Mouse (Mus musculus): ENCODE results near the gene Cryba2.

The Cryba2 gene

DNA sequence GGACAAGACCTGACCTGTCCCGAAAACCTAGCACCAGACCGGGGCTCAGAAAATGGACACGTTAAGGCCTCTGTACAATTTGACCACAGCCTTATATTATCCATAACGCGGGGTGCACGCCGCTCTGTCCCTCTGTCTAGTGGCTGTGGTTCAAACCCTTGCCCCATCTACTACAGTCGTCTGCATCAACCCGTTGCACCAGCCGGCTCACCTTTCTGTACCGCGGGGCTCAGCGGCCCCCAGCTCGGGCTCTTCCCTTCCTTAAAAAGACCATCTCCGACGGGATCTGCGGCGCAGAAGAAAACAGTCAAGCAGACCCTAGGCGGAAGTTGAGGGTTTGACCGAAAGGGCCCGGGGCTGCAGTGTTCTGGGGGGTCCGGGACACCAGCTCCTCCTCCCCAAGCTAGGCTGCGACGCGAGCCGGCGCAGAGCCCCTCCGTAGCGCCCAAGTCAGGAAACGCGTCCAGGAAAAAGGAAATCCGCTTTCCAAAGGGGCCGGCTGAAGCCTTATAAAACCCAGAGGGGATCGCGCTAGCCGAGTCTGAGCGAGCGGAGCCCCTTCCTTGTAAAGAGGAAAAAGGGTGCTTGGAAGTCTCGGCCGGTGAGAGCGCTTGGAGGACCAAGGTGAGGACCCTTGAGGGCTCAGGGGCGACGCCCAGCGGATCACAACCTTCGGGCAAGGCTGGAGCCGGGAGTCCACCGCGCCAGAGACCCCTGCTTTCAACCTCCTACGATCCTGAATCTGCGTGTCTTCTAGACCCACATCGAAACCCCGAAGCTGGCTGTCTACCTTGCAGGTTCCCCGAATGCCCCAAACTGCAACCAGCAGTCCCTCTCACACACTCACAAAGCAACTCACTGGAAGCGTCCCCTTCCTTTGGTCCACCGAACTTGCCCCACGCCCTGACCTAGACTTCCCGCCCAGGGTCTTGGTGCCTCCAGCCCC, 8.5 kb downstream of the Cryba2 start:
- no peak for DNase-seq (ENCODE audit: low spot score in 2 of 2)

DNA sequence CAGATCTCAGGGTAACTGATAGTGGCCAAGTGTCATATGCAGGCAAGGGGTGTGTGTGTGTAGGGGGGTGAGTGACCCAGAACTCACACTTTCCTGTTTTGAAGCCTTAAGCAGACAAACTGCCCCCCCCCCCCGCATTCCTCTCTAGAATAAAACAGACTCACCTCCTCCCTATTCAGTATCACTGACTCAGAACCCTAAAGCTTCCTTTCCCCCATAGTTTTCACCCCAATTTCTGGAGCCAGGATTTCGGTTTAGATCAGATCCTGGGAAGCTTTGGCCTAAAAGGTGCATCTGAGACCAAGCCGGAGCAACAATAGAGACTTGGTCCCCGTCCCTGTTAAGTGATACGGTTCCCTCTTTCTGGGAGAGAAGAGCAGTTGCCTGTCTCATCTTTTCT, 9.5 kb downstream of the Cryba2 start:
- no peak for DNase-seq (ENCODE audit: low spot score in 2 of 2)

DNA sequence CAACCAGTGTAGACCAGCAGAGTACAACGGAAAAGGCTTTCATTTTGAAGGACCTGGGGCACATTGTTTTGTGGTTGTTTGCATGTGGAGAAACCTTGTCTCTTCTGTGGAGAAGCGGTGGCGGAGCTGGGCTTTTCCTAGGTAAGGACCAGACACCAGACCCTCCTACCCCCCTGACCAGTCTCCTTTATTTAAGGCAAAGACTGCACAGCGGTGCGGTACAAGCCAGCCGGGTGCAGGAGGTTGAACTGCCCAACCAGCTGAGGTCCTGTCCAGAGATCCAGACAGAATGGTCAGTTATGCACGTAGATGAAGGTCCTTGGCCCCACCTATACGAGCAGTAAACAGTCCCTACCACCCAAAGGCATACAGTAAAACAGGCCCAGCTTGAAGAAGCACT, 10.1 kb downstream of the Cryba2 start:
- DNase-seq (ENCODE audit: low spot score in 2 of 2): no peak

DNA sequence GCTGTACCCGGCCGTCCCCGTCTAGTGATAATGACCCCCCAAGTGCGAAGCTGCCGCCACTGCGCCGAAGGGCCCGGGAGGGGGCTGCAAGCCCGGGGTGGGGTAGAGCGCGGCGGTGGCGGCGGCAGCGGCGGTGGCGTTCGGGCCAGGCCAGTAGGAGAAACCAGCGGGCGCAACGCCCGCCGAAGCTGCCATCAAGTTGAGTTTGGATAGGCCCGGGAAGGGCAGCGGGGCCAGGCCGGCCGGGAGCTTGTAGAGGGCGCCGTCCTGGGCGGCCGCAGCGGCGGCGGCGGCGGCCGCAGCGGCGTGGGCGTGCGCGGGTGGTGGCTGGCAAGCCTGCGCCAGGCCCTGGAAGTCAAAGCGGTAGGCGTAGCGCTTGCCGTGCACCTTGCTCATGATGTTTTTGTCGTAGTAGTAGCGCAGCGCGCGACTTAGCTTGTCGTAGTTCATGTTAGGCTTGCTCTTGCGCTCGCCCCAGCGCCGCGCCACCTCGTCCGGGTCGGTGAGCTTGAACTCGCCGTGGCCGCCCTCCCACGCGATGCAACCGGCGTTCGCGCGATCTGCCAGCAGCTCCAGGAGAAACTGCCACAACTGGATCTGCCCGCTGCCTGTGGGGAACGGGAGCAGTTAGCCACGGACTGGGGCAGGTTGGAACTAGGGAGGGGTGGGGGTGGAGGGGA, 10.7 kb downstream of the Cryba2 start:
- DNase-seq (ENCODE audit: low spot score in 2 of 2): no peak

DNA sequence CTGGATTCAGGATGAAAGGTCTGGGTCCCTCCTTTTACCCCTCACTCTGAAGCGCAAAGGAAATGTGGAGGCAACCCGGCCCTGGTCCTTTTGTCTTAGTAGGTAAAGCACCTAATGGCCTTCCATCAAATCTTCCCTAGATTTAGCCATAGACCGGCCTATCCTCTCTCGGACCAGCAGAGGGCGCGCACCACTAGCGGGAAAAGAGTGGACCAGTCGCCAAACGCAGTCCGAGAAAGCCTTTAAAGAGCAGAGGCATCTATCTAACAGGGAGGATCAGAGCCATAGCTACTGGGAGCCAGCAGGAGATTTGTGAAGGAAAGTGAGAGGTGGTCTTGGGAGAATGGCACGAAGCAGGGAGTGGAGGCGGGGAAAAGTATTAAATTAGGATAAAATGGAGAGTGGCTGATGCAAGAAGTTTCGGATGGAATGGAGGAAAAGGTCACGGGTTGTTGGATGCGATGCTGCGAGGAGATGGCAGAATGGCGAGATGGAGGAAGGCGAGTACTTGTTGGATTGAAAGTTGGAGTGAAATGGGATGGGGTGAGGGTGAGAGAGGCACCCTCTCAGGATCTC, 12.1 kb downstream of the Cryba2 start:
- DNase-seq (ENCODE audit: low spot score in 2 of 2): peak in 1 of 2 experiments; percentile 32

DNA sequence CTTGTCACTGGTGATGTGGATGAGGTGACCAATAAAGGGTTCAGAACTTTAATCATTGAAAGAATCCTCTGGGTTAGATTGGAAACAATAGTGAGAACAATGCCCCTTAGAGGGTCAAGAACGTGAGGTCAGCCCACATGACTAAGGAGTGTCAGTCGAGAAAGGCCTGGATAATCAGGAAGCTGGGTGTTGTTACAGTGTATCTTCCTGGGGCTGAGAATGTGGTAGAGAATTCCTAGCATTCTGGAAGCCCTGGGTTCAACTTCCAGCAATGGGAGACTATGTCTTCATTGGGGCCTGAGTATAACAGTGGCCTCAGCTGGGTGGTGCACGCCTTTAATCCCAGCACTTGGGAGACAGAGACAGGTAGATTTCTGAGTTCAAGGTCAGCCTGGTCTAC, 15.7 kb downstream of the Cryba2 start:
- no peak for DNase-seq (ENCODE audit: low spot score in 2 of 2)

DNA sequence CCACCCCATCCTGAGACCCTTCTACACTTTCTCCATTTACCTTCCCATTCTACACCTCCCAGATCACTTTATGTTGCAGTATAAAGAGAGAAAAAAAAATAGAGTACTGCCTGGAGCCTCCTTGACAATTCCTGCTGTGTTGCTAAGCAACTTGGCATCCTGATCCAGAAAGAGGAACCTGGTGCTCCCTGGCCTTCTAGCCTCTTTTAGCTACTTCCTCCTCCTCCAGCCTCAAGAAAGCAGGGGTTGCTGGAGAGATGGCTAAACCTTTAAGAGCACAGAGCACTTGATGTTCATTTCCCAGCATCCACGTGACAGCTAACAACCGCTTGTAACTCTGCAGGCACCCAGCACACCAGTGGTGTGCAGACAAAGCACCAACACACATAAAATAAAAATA, 20.7 kb downstream of the Cryba2 start:
- DNase-seq (ENCODE audit: low spot score in 2 of 2): no peak

DNA sequence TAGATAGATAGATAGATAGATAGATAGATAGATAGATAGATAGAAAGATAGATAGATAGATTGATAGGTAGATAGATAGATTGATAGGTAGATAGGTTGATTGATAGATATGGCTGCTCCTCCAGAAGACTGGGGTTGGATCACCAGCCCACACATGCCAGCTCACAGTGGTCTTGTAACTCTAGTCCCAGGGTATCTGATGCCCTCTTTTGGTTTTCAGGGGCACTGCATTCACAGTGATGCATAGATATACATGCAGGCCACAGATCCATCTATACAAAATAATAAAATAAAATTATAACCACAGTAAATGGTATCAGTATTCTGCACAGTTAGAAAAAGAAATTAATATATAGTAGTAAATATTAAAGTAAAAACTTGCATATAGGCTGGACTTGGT, 31.2 kb downstream of the Cryba2 start:
- DNase-seq (ENCODE audit: low spot score in 2 of 2): no peak

DNA sequence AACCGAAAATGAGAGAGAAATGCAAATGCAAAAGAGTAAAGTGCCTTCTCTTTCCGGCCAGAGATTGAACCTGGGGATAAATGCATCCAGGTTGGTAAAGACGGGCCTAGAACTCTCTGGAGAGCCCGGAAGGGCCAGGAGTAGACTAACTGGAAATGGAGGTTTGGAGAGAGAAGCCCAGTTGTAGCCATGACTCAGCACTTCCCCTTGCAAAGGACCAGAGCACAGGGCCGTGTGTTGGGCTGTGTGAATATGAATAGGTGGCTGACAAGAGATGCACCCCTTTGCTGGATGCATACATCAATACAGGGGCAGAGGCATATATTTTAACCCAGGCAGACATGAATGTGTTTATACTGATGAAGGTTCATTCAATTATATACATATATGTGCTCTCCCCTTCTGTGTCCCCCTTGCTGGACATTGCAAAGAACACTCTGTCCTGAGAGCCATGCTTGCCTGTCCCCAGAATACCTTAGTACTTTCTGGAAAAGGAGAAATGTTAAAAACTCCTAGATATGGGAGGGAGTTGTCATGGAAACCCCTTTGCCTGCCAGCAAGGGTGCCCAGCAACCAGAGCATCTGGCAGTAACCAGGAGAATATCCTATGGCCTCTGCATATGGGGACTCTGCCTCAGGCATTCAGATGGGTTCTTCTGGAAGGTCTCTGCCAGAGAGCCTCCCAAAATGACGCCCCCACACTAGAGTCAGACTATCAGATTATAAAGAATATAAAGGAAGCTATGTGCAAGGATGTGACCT, 33.5 kb downstream of the Cryba2 start:
- DNase-seq (ENCODE audit: low spot score in 2 of 2): no peak

DNA sequence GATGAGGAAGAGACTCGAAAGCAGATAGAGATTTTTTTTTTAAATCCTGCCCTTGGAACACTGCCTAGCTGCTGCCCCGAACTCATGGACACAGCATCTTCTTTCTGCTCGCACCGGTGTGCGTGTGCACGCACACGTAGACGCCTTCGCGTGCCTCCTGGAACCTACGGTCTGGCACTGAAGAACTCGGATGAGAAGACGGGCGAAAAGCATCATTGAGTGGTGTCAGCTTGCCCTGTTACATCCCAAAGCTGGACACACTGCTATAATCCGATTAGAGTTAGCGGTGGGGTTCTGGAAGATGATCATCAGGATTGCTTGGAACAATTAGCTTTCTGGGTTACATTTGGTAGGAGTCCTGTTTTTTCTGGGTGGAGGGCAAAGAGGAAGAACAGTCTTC, 34.1 kb downstream of the Cryba2 start:
- DNase-seq (ENCODE audit: low spot score in 2 of 2): no peak

DNA sequence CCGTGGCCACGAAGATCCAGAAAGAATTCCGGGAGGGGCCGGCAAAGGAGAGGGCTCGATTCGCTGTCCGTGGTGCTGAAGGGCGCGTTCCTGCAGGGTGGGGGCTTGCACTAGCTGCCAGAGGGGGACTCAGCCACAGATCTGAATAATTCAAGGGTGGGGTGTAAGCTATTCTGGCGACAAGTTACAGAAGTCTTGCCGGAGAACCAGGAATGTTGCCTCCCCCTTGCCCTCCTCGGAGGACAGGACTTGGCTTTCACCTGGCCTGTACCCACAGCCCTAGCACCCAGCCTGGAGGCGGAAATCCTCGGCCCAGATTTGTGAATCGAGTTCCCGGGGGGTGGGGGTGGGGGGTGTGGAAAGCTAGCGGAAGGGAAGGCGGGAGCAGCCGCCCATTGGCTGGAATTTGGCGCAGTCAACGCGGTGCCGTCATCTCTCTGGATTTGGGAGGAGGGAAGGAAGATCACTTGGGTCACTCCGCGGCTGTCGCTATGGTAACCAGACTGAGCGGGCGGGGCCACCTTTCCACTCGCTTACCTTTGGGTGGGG, 34.7 kb downstream of the Cryba2 start:
- no peak for DNase-seq (ENCODE audit: low spot score in 2 of 2)

DNA sequence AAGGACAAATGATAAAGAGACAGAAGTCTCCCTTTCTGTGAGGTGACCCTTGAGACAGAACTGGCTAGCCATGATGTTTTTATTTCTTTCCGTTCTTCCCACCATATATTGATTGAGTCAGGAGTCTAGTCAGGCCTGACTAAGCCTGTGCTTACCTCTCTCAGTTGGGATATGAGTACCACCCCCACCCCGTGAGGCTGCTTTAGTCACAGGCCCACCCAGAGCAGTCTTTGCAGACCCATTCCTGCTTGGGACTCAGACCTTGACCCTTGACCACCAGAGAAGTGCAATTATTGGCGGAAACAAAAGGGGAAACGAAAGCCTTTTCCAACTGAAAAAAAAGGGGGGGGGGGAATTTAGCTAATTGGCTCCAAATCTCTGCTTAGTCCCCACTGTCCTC, 35.3 kb downstream of the Cryba2 start:
- DNase-seq (ENCODE audit: low spot score in 2 of 2): no peak

DNA sequence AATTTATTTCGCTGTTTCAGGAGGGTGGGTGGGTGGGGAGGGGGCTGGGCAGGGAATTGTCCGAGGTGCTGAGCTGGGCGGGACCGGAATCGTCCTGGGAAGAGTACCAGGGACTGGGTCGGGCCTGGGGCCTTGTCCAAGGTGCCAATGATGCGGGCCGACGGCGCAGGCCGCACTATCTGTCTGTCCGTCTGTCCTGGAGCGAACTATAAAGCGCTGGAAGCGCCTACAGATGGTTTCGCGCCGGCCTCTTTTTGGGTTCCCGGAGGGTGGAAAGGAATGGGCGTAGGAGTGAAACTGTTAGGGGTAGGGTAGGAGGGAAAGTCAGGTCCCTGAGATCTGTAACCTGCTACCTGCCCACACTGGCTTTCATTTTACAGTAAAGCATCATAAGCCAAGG, 35.7 kb downstream of the Cryba2 start:
- DNase-seq (ENCODE audit: low spot score in 2 of 2): no peak

DNA sequence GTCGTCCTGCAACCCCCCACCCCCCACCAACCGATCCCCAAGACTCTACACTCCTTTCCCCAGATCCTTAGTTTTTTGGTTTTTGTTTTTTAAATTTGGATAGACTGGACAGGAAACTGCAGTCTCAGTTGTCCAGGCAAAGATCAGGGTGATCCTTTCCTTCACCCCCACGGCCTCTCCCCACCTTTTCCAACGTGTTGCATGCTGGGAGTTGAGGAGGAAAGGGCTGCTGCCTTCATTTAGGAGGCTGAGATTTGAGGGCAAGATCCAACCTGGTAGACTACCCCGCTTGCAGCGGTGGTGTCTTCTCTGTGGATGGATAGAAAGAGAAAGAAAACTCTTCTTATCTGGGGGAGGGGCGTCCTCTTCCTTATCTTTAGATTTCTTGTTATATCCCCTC, 36.2 kb downstream of the Cryba2 start:
- no peak for DNase-seq (ENCODE audit: low spot score in 2 of 2)

DNA sequence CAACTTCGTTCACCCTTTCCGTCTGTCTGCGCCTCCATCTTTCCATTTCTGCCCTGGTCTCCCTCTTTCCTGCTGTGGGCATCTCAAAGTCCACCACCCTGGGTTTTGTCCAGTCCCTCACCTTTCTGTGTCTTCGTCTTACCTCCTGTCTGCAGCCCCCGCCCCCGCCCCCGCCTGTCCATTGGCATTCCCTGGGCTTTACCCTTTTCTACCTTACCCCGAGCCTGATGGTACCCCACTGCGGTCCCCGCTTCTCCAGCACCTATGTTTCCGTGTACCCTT, 36.6 kb downstream of the Cryba2 start:
- no peak for DNase-seq (ENCODE audit: low spot score in 2 of 2)

DNA sequence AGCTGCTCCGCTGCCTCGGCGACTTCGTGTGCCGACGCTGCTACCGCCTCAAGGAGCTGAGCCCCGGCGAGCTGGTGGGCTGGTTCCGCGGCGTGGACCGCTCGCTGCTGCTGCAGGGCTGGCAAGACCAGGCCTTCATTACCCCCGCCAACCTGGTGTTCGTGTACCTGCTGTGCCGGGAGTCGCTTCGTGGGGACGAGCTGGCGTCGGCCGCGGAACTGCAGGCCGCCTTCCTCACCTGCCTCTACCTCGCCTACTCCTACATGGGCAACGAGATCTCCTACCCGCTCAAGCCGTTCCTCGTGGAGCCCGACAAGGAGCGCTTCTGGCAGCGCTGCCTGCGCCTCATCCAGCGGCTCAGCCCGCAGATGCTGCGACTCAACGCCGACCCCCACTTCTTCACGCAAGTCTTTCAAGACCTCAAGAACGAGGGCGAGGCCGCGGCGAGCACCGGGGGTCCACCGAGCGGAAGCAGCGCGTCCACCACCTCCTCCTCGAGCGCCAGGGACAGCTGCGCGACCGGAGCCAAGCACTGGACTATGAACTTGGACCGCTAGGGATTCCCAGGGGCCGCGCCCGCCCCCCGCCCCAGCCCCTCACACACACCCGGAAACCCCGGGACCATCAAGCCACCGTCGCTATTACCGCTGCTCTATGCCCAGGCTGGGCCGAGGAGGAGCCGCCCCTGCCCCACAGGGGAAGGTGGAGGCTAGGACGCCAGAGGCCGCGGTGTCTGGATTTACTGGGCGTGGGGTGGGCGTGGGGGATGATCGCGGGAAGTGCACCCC, 37.1 kb downstream of the Cryba2 start:
- no peak for DNase-seq (ENCODE audit: low spot score in 2 of 2)

DNA sequence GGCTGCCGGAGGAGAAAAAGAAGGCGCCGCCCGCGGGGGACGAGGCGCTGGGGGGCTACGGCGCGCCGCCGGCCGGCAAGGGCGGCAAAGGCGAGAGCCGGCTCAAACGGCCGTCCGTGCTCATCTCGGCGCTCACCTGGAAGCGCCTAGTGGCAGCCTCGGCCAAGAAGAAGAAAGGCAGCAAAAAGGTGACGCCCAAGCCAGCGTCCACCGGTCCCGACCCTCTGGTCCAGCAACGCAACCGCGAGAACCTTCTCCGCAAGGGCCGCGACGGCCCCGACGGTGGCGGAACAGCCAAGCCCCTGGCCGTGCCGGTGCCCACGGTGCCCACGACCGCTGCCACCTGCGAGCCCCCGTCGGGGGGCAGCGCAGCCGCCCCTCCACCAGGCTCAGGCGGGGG, 37.8 kb downstream of the Cryba2 start:
- no peak for DNase-seq (ENCODE audit: low spot score in 2 of 2)

DNA sequence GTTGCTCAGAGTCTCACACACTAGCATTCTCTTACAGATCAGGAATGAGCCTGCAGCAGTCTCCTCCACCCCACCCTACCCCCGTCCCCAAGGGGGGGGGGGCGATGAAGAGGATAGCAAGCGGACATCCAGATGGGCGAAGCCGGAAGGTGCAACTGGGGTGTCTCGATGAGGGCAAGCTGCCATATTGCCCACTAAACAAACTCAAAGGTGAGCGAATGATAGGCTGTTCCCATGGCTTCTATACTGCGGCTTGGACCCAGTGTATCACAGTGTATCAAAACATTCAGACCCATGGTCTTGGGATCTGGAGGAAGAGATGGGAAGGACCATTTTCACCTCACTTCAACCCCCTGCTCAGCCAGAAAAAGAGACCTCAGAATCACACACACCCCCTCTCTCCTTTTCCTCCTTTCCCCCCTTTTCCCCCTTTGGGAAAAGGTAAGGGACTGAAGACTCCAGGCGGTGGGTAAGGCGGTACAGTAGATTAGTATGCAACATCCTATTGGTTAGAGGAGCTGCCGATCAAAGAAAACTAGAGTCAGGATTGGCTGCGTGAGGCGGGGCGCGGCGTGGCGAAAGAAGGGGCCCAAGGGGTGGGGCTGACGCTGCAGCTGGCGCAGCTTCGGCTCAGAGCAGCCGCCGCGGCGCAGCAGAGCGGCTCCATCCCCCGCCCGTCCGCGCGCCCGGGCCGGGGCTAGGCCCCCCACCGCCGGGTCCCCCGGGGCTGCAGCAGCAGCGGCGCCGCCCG, 38.5 kb downstream of the Cryba2 start, which contains the start of gene Cdk5r2:
Gene Cdk5r2, plus strand, starts transcription at position 629 of the 751 bp plus-strand sequence.
- peak; percentile 32 to 49 for DNase-seq (ENCODE audit: low spot score in 2 of 2)

DNA sequence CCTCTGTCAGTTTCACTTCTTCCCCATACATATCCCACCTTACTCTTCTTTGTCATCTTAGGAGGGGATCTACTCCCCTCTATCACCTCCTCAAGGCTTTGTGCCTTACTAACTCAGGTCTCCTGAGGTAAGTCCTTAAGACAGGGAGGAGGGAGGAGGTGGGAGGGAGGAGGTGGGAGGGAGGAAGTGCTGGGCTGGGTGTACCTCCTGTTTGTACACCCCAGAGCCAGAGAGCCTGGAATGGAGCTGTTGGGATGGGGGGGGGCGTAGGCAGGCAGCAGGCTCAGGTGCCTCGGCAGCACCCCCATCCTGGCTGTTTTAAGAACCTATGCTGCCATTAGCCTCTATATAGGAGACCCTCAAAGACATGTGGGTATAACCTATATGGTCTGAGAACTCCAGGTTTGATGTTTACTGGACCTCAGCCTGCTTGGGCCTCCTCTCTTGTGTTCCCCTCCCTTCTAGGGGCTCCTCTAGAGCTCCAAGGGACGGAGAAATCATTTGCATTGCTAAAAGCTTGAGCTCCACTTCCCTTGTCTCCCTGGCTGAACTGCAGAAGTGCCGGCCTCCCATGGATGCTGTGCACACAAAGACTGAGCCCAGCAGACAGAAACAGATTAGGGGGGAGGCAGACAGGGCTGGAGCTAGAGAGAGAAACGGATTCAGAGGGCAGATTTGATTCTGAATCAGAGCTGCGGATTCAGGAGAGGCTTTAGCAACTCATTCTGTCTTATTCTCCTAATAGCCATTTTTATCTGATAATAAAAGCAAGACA, 41.8 kb downstream of the Cryba2 start:
- DNase-seq (ENCODE audit: low spot score in 2 of 2): no peak

DNA sequence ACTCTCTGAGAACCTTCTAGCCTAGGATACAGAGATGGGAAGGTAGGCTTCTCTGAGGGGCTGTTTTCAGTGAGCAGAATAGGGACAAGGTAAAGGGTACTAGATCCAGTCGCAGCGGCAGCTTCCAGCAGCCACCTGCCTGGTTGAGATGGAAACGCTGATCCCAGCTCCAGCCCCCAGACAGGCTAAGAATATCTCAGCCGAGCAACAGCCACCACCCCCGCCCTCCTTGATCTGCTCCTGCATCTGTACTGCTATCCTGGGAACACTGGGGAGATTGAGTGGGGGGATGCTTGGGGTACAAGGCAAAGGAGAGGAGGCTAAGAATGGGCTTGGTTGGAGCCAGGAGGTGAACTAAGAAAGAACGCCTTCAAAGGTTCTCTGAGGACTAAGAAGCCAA, 42.7 kb downstream of the Cryba2 start:
- no peak for DNase-seq (ENCODE audit: low spot score in 2 of 2)
